Mouse (Mus musculus): ENCODE measurements around the gene Dph3. TPM values are rescaled to one million over a fixed set of nuclear protein-coding genes. Genes with fewer than 3 reads are reported as not detected.
"Not testable (repeated sequence)": the region's sequence is repeated elsewhere in the genome, so short reads cannot be mapped to it uniquely, and the experiment has no call there.

Gene Dph3
- polyA plus RNA-seq, 1 experiment from 2014 or later: 95.7 TPM

DNA sequence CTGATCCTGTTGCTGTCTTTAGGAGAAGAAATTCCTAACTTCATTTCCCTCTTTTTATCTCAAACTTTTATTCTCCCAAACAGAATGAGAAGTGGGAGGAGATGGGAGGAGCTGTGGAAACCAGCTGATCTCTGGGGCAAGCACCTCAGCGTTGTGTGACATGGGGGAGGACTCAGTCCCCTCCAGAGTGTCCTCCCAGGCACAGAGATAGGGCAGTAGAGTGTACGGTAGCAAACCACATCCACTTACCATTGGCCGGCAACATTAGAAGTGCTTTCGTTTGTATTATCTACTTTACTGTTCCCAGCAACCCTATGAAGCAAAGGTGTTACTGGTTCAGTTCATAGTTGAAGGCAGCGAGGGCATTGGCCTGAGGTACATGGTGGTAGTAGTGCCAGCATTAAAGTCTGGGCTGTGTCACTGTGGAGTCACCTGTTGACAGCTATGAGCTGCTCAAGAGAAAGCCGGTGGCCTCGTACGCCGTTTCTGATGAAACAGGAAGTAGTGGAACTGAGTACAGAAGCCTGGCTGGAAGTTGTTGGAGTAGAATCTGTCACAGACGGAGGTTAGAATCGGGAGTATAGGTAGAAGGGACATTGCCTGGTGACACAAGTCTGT lies 8.1 kb upstream of the Dph3 start:
- no peaks in the 10 kb centered on the region for H3K27me3 ChIP-seq (ENCODE audit: control insufficient read depth, insufficient read depth, low read length)
- H3K9ac ChIP-seq (replicated peaks; ENCODE audit: low read length): no peak overlapping the region
- H3K4me1 ChIP-seq (ENCODE audit: control insufficient read depth, insufficient read depth, low read length): no peaks in the 10 kb centered on the region
- no peak overlapping the region for H3K4me2 ChIP-seq (ENCODE audit: low read depth, low read length)
- DNase-seq (ENCODE audit: low spot score): no peak
- H3K9me3 ChIP-seq (replicated peaks; ENCODE audit: control insufficient read depth, low read length): no peaks in the 10 kb centered on the region
- WGBS: 93% methylated on average over 11 of the region's 11 CpGs
- peaks cover 2% of the 10 kb centered on the region for H3K36me3 ChIP-seq (replicated peaks; ENCODE audit: control insufficient read depth, insufficient read depth, low read depth, low read length)
- no peak overlapping the region for H3K4me3 ChIP-seq (ENCODE audit: low read depth, low read length)
- ATAC-seq (replicated peaks; ENCODE audit: insufficient number of reproducible peaks, low FRiP score, low TSS enrichment, low read depth): no peak
- no peak overlapping the region for H3K27ac ChIP-seq (replicated peaks; ENCODE audit: low read depth, low read length)

GRCm38 (mm10) chr14:32093018-32093417 lies 7.5 kb upstream of the Dph3 start:
- Histone ChIP-seq H3K9ac (replicated peaks; ENCODE audit: low read length) (no peak overlapping the region), H3K4me3 (ENCODE audit: low read depth, low read length) (no peak overlapping the region), H3K36me3 (replicated peaks; ENCODE audit: control insufficient read depth, insufficient read depth, low read depth, low read length) (peaks cover 2% of the 10 kb centered on the region), H3K27me3 (ENCODE audit: control insufficient read depth, insufficient read depth, low read length) (no peaks in the 10 kb centered on the region), H3K9me3 (replicated peaks; ENCODE audit: control insufficient read depth, low read length) (no peaks in the 10 kb centered on the region), H3K27ac (replicated peaks; ENCODE audit: low read depth, low read length) (no peak overlapping the region), H3K4me1 (ENCODE audit: control insufficient read depth, insufficient read depth, low read length) (no peaks in the 10 kb centered on the region), H3K4me2 (ENCODE audit: low read depth, low read length) (no peak overlapping the region)
- WGBS: 66% methylated on average over 1 of the region's 1 CpGs
- DNase-seq (ENCODE audit: low spot score) (no peak), ATAC-seq (replicated peaks; ENCODE audit: insufficient number of reproducible peaks, low FRiP score, low TSS enrichment, low read depth) (no peak)

DNA sequence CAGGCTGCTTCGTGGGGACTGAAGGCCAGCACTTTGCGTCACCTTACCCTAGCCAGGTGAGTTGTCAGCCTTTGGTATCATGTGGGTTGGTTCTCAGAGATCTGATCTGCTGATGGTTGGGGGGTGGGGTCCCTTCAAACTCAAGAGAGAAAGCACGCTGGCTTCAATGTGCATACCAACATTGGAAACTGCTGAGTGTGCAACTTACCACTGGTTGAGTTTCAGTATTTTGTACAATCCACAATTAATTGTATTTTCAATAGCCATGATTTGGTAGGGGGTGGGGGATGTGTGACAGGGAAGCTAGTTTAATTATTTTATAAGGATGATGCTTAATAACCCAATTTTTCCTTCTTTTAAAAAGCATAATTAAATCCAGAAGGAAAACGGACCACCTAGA lies 6.2 kb upstream of the Dph3 start:
- Histone ChIP-seq H3K4me3 (ENCODE audit: low read depth, low read length) (no peak overlapping the region), H3K4me1 (ENCODE audit: control insufficient read depth, insufficient read depth, low read length) (no peaks in the 10 kb centered on the region), H3K36me3 (replicated peaks; ENCODE audit: control insufficient read depth, insufficient read depth, low read depth, low read length) (no peaks in the 10 kb centered on the region; the same call in none of the 2 replicates), H3K9me3 (replicated peaks; ENCODE audit: control insufficient read depth, low read length) (no peaks in the 10 kb centered on the region), H3K4me2 (ENCODE audit: low read depth, low read length) (no peak overlapping the region), H3K27ac (replicated peaks; ENCODE audit: low read depth, low read length) (no peak overlapping the region), H3K9ac (replicated peaks; ENCODE audit: low read length) (no peak overlapping the region), H3K27me3 (ENCODE audit: control insufficient read depth, insufficient read depth, low read length) (no peaks in the 10 kb centered on the region)
- DNase-seq (ENCODE audit: low spot score): no peak
- 69% methylated on average over 4 of the region's 4 CpGs for WGBS
- ATAC-seq (replicated peaks; ENCODE audit: insufficient number of reproducible peaks, low FRiP score, low TSS enrichment, low read depth): no peak

DNA sequence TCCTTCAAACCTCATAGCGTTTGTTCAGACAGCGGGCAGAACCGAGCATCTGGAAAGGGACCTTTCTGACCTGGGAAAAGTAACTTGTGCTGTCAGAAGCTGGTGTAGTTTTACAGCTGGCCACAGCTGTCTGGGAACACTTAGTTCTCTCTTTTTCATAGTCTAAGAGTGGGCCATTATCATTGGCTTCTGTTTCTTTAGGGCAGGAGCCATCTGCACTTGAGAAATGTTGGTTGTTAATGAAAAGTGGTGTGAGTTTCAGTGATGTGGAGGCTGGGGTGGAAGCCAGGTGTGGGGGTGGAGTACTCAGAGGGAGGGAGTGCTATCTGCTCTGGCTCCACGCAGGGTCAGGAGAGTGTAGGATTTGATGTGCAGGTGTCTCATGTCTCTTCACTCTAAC lies 5.6 kb upstream of the Dph3 start:
- Histone ChIP-seq H3K9ac (replicated peaks; ENCODE audit: low read length) (no peak overlapping the region), H3K36me3 (replicated peaks; ENCODE audit: control insufficient read depth, insufficient read depth, low read depth, low read length) (no peaks in the 10 kb centered on the region; the same call in none of the 2 replicates), H3K9me3 (replicated peaks; ENCODE audit: control insufficient read depth, low read length) (no peaks in the 10 kb centered on the region), H3K4me3 (ENCODE audit: low read depth, low read length) (no peak overlapping the region), H3K4me1 (ENCODE audit: control insufficient read depth, insufficient read depth, low read length) (no peaks in the 10 kb centered on the region), H3K4me2 (ENCODE audit: low read depth, low read length) (no peak overlapping the region), H3K27me3 (ENCODE audit: control insufficient read depth, insufficient read depth, low read length) (no peaks in the 10 kb centered on the region), H3K27ac (replicated peaks; ENCODE audit: low read depth, low read length) (no peak overlapping the region)
- peak; percentile 76 for DNase-seq (ENCODE audit: low spot score)
- ATAC-seq (replicated peaks; ENCODE audit: insufficient number of reproducible peaks, low FRiP score, low TSS enrichment, low read depth): peak; percentile 37; the same call in 1 of the 2 replicates
- 29% methylated on average over 4 of the region's 4 CpGs for WGBS

DNA sequence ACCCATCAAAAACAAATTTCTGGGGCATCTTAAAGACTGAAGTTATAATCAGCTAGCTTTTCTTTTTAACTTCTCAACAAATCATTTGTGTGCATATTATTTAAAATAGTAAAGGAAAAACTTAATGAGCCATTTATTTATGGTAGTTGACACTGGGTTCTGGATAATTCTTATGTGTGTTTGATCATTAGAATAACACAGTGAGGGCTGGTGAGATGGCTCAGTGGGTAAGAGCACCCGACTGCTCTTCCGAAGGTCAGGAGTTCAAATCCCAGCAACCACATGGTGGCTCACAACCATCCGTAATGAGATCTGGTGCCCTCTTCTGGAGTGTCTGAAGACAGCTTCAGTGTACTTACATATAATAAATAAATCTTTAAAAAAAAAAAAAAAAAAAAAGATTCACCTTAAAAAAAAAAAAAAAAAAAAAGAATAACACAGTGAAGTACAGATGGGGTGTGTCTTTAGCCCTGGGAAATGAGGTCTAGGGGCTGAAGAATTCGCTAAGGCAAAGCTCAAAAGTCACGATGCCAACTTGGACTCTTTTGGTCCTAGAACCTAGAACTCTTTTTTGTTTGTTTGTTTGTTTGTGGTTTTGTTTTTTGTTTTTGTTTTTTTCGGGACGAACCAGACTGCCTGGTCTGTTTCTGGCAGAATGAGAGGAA lies 2.2 kb upstream of the Dph3 start:
- not testable (repeated sequence) for H3K36me3 ChIP-seq (replicated peaks; ENCODE audit: control insufficient read depth, insufficient read depth, low read depth, low read length); H3K9me3 ChIP-seq (replicated peaks; ENCODE audit: control insufficient read depth, low read length); H3K4me1 ChIP-seq (ENCODE audit: control insufficient read depth, insufficient read depth, low read length); DNase-seq (ENCODE audit: low spot score); H3K9ac ChIP-seq (replicated peaks; ENCODE audit: low read length); ATAC-seq (replicated peaks; ENCODE audit: insufficient number of reproducible peaks, low FRiP score, low TSS enrichment, low read depth); H3K27ac ChIP-seq (replicated peaks; ENCODE audit: low read depth, low read length); H3K27me3 ChIP-seq (ENCODE audit: control insufficient read depth, insufficient read depth, low read length); H3K4me3 ChIP-seq (ENCODE audit: low read depth, low read length); H3K4me2 ChIP-seq (ENCODE audit: low read depth, low read length)
- WGBS: 86% methylated on average over 7 of the region's 7 CpGs

- DNase-seq (ENCODE audit: low spot score) (no peak), ATAC-seq (replicated peaks; ENCODE audit: insufficient number of reproducible peaks, low FRiP score, low TSS enrichment, low read depth) (no peak)
- H3K9ac ChIP-seq (replicated peaks; ENCODE audit: low read length): peak overlapping the region; percentile 75
- H3K9me3 ChIP-seq (replicated peaks; ENCODE audit: control insufficient read depth, low read length): no peaks in the 10 kb centered on the region
- peak overlapping the region; percentile 59 for H3K4me2 ChIP-seq (ENCODE audit: low read depth, low read length)
- H3K27me3 ChIP-seq (ENCODE audit: control insufficient read depth, insufficient read depth, low read length): no peaks in the 10 kb centered on the region
- H3K36me3 ChIP-seq (replicated peaks; ENCODE audit: control insufficient read depth, insufficient read depth, low read depth, low read length): peaks cover 11% of the 10 kb centered on the region
- no peaks in the 10 kb centered on the region for H3K4me1 ChIP-seq (ENCODE audit: control insufficient read depth, insufficient read depth, low read length)
- peak overlapping the region; percentile 59 for H3K4me3 ChIP-seq (ENCODE audit: low read depth, low read length)
- 0 out of 2 replicates have a peak overlapping the region, but pooled peaks have one; percentile 20 for H3K27ac ChIP-seq (replicated peaks; ENCODE audit: low read depth, low read length)
- 41% methylated on average over 8 of the region's 8 CpGs for WGBS
Observed at GRCm38 (mm10) chr14:32086226-32086625, 697 bp upstream of the Dph3 start.

- no peaks in the 10 kb centered on the region for H3K27me3 ChIP-seq (ENCODE audit: control insufficient read depth, insufficient read depth, low read length)
- peak within 1 kb of the TSS; percentile 20; the same call in 1 of the 2 replicates for H3K27ac ChIP-seq (replicated peaks; ENCODE audit: low read depth, low read length)
- WGBS: 4% methylated on average over 22 of the region's 22 CpGs
Observed at GRCm38 (mm10) chr14:32084761-32085485, 606 bp downstream of the Dph3 start, which contains the start of gene Oxnad1. TSS of gene Oxnad1 (plus strand) at chr14:32085374.

GRCm38 (mm10) chr14:32083466-32083865 lies 2.1 kb downstream of the Dph3 start:
- ATAC-seq (replicated peaks; ENCODE audit: insufficient number of reproducible peaks, low FRiP score, low TSS enrichment, low read depth) (no peak), DNase-seq (ENCODE audit: low spot score) (no peak)
- 92% methylated on average over 2 of the region's 2 CpGs for WGBS
- H3K27ac ChIP-seq (replicated peaks; ENCODE audit: low read depth, low read length): no peak overlapping the region
- H3K4me3 ChIP-seq (ENCODE audit: low read depth, low read length): no peak overlapping the region
- H3K9me3 ChIP-seq (replicated peaks; ENCODE audit: control insufficient read depth, low read length): no peaks in the 10 kb centered on the region
- no peaks in the 10 kb centered on the region for H3K27me3 ChIP-seq (ENCODE audit: control insufficient read depth, insufficient read depth, low read length)
- H3K4me1 ChIP-seq (ENCODE audit: control insufficient read depth, insufficient read depth, low read length): no peaks in the 10 kb centered on the region
- H3K9ac ChIP-seq (replicated peaks; ENCODE audit: low read length): no peak overlapping the region
- no peak overlapping the region for H3K4me2 ChIP-seq (ENCODE audit: low read depth, low read length)
- peaks cover 11% of the 10 kb centered on the region for H3K36me3 ChIP-seq (replicated peaks; ENCODE audit: control insufficient read depth, insufficient read depth, low read depth, low read length)

More at GRCm38 (mm10) chr14:32084761-32085485, 606 bp downstream of the Dph3 start, which contains the start of gene Oxnad1:
- ATAC-seq (replicated peaks; ENCODE audit: insufficient number of reproducible peaks, low FRiP score, low TSS enrichment, low read depth) (peak; percentile 96), DNase-seq (ENCODE audit: low spot score) (peak; percentile 89)
- Histone ChIP-seq H3K4me3 (ENCODE audit: low read depth, low read length) (peak within 1 kb of the TSS; percentile 59), H3K4me2 (ENCODE audit: low read depth, low read length) (peak within 1 kb of the TSS; percentile 59), H3K9ac (replicated peaks; ENCODE audit: low read length) (peak within 1 kb of the TSS; percentile 75), H3K9me3 (replicated peaks; ENCODE audit: control insufficient read depth, low read length) (no peaks in the 10 kb centered on the region), H3K36me3 (replicated peaks; ENCODE audit: control insufficient read depth, insufficient read depth, low read depth, low read length) (peaks cover 11% of the 10 kb centered on the region), H3K4me1 (ENCODE audit: control insufficient read depth, insufficient read depth, low read length) (no peaks in the 10 kb centered on the region)
